Mouse (Mus musculus) liver, embryonic 15.5 days (tissue): ENCODE data around the gene Ccl27a. TPM values are rescaled to one million over a fixed set of nuclear protein-coding genes. Genes with fewer than 3 reads are reported as not detected.

Source experiments
- ATAC-seq: fragments of 200-750 bp; cut with Nextera tagmentation; 2 replicates; pipeline ENCODE4 v1.8.0; 2017; ENCODE audit warnings: moderate number of reproducible peaks, mild to moderate bottlenecking, moderate library complexity; ENCODE audit not compliant: insufficient read depth
- H3K27ac ChIP-seq: fragments of 300-500 bp; sonication (generic); replicated peaks from 2 replicates; pipeline ENCODE4 v1.5.1; 2015; ENCODE audit warnings: mild to moderate bottlenecking, inconsistent platforms
- H3K27me3 ChIP-seq: fragments of 300-500 bp; sonication (generic); 2 replicates; pipeline ENCODE4 v1.6.1; 2015; ENCODE audit warnings: mild to moderate bottlenecking, inconsistent platforms
- H3K36me3 ChIP-seq: fragments of 300-500 bp; sonication (generic); replicated peaks from 2 replicates; pipeline ENCODE4 v1.6.1; 2015; ENCODE audit warnings: moderate library complexity, mild to moderate bottlenecking, inconsistent platforms
- H3K4me1 ChIP-seq: fragments of 300-500 bp; sonication (generic); replicated peaks from 2 replicates; pipeline ENCODE4 v1.6.1; 2015; ENCODE audit warnings: inconsistent platforms
- H3K4me2 ChIP-seq: fragments of 300-500 bp; sonication (generic); 2 replicates; pipeline ENCODE4 v1.6.1; 2015; ENCODE audit warnings: moderate library complexity, mild to moderate bottlenecking, inconsistent platforms
- H3K4me3 ChIP-seq: fragments of 300-500 bp; sonication (generic); replicated peaks from 2 replicates; pipeline ENCODE4 v1.5.1; 2015; ENCODE audit warnings: mild to moderate bottlenecking, inconsistent platforms
- H3K9ac ChIP-seq: fragments of 300-500 bp; sonication (generic); 2 replicates; pipeline ENCODE4 v1.6.1; 2015; ENCODE audit warnings: moderate library complexity, mild to moderate bottlenecking, inconsistent platforms
- H3K9me3 ChIP-seq: fragments of 300-500 bp; sonication (generic); replicated peaks from 2 replicates; pipeline ENCODE4 v1.6.1; 2016; ENCODE audit warnings: inconsistent platforms
- WGBS: fragments of 180-500 bp; shearing (Covaris S2); methylation state at CpG from one replicate; pipeline ENCODE4 v1.1.7; 2015; ENCODE audit warnings: mixed read lengths; ENCODE audit not compliant: insufficient replicate concordance; 5-methylcytosine and 5-hydroxymethylcytosine counted together
- polyA plus RNA-seq: library from polyadenylated mRNA; unstranded; fragments of >200 nt; fragmentation: Nextera tagmentation; extraction: Ambion mirVana; gene quantifications from 2 replicates; pipeline ENCODE4 v1.2.1, GENCODE M21; 2015

Ccl27a gene
- polyA plus RNA-seq, 1 experiment from 2014 or later: 7.3 TPM

GRCm38 (mm10) chr4:41762099-41762687 is 11.9 kb downstream of the Ccl27a start:
- Histone ChIP-seq H3K27me3 (no peaks in the 10 kb centered on the region), H3K9ac (0 out of 2 replicates have a peak overlapping the region, but pooled peaks have one; percentile 6), H3K36me3 (peaks cover 16% of the 10 kb centered on the region), H3K4me2 (peak overlapping the region; percentile 63; the same call in 1 of the 2 replicates), H3K27ac (0 out of 2 replicates have a peak overlapping the region, but pooled peaks have one; percentile 84), H3K9me3 (no peaks in the 10 kb centered on the region), H3K4me1 (peaks cover 46% of the 10 kb centered on the region), H3K4me3 (no peak overlapping the region)
- 39% methylated on average over 8 of the region's 8 CpGs for WGBS
- ATAC-seq: no peak

- Histone ChIP-seq H3K27me3 (no peaks in the 10 kb centered on the region), H3K36me3 (peaks cover 21% of the 10 kb centered on the region), H3K9me3 (no peaks in the 10 kb centered on the region), H3K4me3 (no peak overlapping the region), H3K4me2 (peak overlapping the region; percentile 63), H3K4me1 (peaks cover 48% of the 10 kb centered on the region), H3K27ac (peak overlapping the region; percentile 84), H3K9ac (no peak overlapping the region)
- ATAC-seq: no peak
Observed at GRCm38 (mm10) chr4:41761680-41762079, 12.4 kb downstream of the Ccl27a start.

GRCm38 (mm10) chr4:41760911-41761310 is 13.1 kb downstream of the Ccl27a start:
- Histone ChIP-seq H3K27ac (peak overlapping the region; percentile 84), H3K4me1 (peaks cover 56% of the 10 kb centered on the region), H3K36me3 (peaks cover 24% of the 10 kb centered on the region), H3K9me3 (no peaks in the 10 kb centered on the region), H3K27me3 (no peaks in the 10 kb centered on the region), H3K4me3 (peak overlapping the region; percentile 44), H3K9ac (peak overlapping the region; percentile 29), H3K4me2 (peak overlapping the region; percentile 63)
- no peak for ATAC-seq
- 62% methylated on average over 4 of the region's 4 CpGs for WGBS

GRCm38 (mm10) chr4:41760288-41760721 is 13.7 kb downstream of the Ccl27a start:
- ATAC-seq: peak; percentile 88
- peaks cover 24% of the 10 kb centered on the region for H3K36me3 ChIP-seq
- H3K27me3 ChIP-seq: no peaks in the 10 kb centered on the region
- H3K9me3 ChIP-seq: no peaks in the 10 kb centered on the region
- peak overlapping the region; percentile 63 for H3K4me2 ChIP-seq
- H3K27ac ChIP-seq: peak overlapping the region; percentile 84
- under 1% methylated on average over 15 of the region's 15 CpGs for WGBS
- H3K9ac ChIP-seq: peak overlapping the region; percentile 29
- peaks cover 62% of the 10 kb centered on the region for H3K4me1 ChIP-seq
- peak overlapping the region; percentile 44 for H3K4me3 ChIP-seq

- H3K9me3 ChIP-seq: no peaks in the 10 kb centered on the region
- peak overlapping the region; percentile 44 for H3K4me3 ChIP-seq
- H3K36me3 ChIP-seq: peaks cover 24% of the 10 kb centered on the region
- H3K4me2 ChIP-seq: peak overlapping the region; percentile 63
- peak; percentile 8 for ATAC-seq
- peak overlapping the region; percentile 29 for H3K9ac ChIP-seq
- H3K4me1 ChIP-seq: peaks cover 67% of the 10 kb centered on the region
- peak overlapping the region; percentile 84 for H3K27ac ChIP-seq
- 28% methylated on average over 6 of the region's 6 CpGs for WGBS
- no peaks in the 10 kb centered on the region for H3K27me3 ChIP-seq
Observed at GRCm38 (mm10) chr4:41759656-41760287, 14.3 kb downstream of the Ccl27a start.

- Histone ChIP-seq H3K4me3 (no peak overlapping the region), H3K9me3 (no peaks in the 10 kb centered on the region), H3K4me1 (peaks cover 72% of the 10 kb centered on the region), H3K27ac (peak overlapping the region; percentile 84), H3K27me3 (no peaks in the 10 kb centered on the region), H3K36me3 (peaks cover 24% of the 10 kb centered on the region), H3K9ac (no peak overlapping the region), H3K4me2 (no peak overlapping the region)
- WGBS: 64% methylated on average over 9 of the region's 9 CpGs
- peak; percentile 6; the same call in 1 of the 2 replicates for ATAC-seq
Observed at GRCm38 (mm10) chr4:41759206-41759605, 14.8 kb downstream of the Ccl27a start.

- Histone ChIP-seq H3K36me3 (peaks cover 24% of the 10 kb centered on the region), H3K27ac (peak overlapping the region; percentile 84), H3K4me1 (peaks cover 72% of the 10 kb centered on the region), H3K9me3 (no peaks in the 10 kb centered on the region), H3K9ac (no peak overlapping the region), H3K4me2 (no peak overlapping the region), H3K4me3 (no peak overlapping the region), H3K27me3 (no peaks in the 10 kb centered on the region)
- no peak for ATAC-seq
- WGBS: 77% methylated on average over 4 of the region's 4 CpGs
Observed at GRCm38 (mm10) chr4:41758701-41759100, 15.3 kb downstream of the Ccl27a start.

GRCm38 (mm10) chr4:41758021-41758420 is 16.0 kb downstream of the Ccl27a start:
- H3K27ac ChIP-seq: peak overlapping the region; percentile 84; the same call in 1 of the 2 replicates
- H3K9ac ChIP-seq: no peak overlapping the region
- ATAC-seq: no peak
- WGBS: 77% methylated on average over 11 of the region's 11 CpGs
- H3K4me2 ChIP-seq: no peak overlapping the region
- H3K9me3 ChIP-seq: no peaks in the 10 kb centered on the region
- peaks cover 72% of the 10 kb centered on the region for H3K4me1 ChIP-seq
- no peaks in the 10 kb centered on the region for H3K27me3 ChIP-seq
- H3K36me3 ChIP-seq: peaks cover 24% of the 10 kb centered on the region
- no peak overlapping the region for H3K4me3 ChIP-seq

GRCm38 (mm10) chr4:41757321-41757720 is 16.7 kb downstream of the Ccl27a start:
- Histone ChIP-seq H3K9ac (no peak overlapping the region), H3K4me1 (peaks cover 66% of the 10 kb centered on the region), H3K27me3 (no peaks in the 10 kb centered on the region), H3K27ac (no peak overlapping the region), H3K9me3 (no peaks in the 10 kb centered on the region), H3K36me3 (peaks cover 24% of the 10 kb centered on the region), H3K4me2 (no peak overlapping the region), H3K4me3 (no peak overlapping the region)
- no peak for ATAC-seq
- WGBS: 85% methylated on average over 13 of the region's 13 CpGs

GRCm38 (mm10) chr4:41756440-41756839 is 17.6 kb downstream of the Ccl27a start:
- Histone ChIP-seq H3K4me2 (peak overlapping the region; percentile 94), H3K9ac (peak overlapping the region; percentile 75), H3K4me3 (peak overlapping the region; percentile 80), H3K27me3 (no peaks in the 10 kb centered on the region), H3K36me3 (peaks cover 24% of the 10 kb centered on the region), H3K27ac (0 out of 2 replicates have a peak overlapping the region, but pooled peaks have one; percentile 90), H3K9me3 (no peaks in the 10 kb centered on the region), H3K4me1 (peaks cover 57% of the 10 kb centered on the region)
- WGBS: 69% methylated on average over 8 of the region's 8 CpGs
- ATAC-seq: no peak
